Mouse (Mus musculus) cerebellum, postnatal 4 days (tissue): ENCODE measurements around the gene Eps8.

Experiments
- DNase-seq, 2 experiments: peaks; one replicate each; pipeline ENCODE4 v3.0.0; 2022; ENCODE audit warnings: low spot score in 2 of 2, mixed read lengths in 1 of 2

The Eps8 gene

DNA sequence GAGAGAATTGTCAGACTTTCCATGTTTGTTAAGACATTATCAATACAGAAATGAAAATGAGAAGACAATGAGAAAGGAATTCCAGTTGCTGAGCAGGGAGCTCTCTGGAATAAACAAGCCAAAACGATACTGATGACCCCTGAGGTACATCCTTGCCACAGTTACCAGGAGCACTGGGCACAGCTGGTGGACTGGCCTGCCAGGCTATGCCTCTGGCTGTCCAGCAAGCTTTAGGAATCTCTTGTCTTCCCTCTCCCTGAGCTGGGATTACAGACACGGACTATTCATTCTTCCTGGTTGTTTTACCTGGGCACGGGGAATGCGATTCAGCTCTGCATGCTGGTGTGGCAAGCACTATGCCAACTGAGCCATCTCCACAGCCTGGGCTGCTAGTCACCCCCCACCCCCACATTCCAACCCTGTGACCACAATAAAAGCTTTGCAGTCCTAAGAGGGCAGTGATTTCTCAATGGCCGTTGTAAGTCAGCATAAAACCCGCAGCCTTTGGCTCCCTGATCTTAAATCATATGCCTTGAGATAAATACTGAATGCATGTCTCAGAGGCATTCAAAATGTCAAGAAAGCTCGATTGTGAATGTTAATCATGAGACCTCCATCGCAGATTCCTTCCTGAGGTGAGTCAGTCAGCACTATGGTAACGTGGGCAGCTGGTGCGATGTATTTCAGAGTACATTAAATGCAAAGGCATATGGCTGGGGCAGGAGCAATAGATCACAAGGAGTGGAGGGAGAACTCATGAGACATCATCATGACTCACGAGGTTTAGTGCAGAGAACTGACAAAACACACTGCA lies 134.9 kb downstream of the Eps8 start:
- no peak for DNase-seq

DNA sequence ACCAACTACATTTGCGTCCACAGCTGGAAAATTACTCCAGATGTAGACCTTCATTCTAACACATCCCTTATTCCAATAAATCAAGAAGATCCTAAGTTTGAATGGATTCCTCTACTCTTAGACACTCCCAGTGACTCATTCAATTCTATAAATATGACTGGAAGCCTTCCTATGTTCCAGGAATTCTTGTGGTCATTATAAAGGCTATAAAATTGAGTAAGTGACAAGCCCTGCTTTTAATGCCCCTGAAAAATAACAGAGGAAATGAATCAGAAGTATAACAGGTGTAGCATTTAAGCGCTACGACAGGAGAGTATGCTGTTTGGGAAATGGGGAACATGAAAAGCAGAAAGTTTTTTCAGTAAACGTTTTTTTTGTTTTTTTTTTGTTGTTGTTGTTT lies 139.8 kb downstream of the Eps8 start:
- DNase-seq = no peak

DNA sequence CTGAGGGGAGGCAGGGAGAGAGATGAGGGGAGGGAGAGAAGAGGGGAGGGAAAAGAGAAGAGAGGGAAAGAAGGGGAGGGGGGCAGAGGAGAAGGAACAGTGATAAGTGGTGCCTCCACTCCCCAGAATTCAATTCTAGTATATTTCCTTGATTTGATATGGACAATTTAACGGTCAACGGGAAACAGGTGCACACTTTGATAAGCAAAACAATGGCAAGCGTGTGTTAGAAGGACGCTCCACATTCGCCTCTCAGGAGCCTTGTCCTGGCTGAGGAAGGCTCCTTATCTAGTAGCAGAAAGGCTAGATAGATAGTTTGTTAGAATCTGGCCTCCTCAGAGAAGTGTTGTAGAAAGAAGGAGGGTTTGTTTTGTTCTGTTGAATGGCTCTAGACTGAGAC lies 141.9 kb downstream of the Eps8 start:
- no peak for DNase-seq

DNA sequence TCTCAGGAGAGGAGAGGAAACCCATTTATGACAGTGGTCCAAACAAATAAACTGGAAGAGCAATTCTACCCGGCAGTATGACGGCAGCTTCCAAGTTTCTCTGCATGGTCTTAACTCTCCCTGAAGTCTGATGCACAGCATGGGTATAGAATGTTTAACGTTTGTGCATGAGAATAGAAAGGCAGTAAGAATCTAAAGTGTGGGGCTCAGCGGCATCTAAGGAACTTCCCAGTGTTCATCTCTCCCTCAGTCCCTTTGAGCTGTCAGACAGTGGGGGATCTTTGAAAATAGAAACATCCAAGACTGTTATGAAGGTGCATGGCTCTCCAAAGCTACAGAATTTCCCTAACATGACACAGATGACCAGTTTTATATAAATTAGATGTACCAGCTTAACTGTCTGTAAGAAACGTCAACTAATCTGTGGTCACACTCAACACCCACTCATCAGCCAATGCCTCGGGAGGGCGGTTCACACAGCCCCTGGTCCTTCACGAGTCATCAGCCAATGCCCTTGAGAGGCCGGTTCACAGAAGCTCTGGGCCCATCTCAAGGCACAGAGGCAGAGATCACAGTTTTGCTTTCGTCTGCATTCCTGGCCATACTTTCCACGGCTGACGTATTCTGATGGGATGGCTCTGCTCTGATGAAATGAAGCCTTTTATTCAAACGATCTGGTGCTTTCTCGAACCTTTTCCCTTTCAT lies 145.2 kb downstream of the Eps8 start:
- peak in 1 of 2 experiments; percentile 10 for DNase-seq

DNA sequence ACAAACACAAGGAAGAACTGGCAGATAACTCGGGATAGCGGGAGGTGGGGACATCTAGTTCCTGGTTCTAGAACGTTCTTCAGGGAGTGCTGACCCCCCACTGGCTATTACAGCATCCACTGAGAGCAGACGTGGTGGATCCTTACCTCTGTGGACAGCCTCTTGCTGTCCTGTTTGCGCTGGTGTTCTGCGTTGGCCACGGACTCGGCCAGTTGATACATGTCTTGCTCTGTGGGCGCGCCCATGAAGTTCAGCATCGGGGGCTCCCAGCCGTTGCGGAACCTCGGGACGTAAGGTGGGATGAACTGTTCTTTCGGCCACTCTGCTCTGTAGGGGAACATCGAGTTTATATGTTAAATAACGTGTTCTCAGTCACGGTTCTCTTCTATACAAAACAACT lies 145.7 kb downstream of the Eps8 start:
- no peak for DNase-seq

DNA sequence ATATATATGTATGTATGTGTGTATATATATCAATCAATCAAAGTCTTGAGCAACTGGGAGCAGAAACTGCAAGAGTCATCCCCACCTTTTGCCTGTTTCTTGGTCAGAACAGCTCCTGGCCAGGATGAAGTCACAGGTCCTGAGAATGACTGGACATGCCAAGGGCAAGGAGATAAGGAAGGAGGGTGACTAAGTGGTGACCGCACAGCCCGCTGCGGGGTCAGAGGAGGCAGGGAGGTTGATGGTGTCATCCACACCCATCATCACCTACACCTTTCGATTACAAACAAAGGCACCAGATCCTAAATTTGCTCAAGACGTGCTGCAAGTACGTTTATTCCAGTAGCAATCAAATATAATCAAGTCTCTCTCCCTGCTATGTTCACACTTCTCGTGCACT lies 148.1 kb downstream of the Eps8 start:
- no peak for DNase-seq

DNA sequence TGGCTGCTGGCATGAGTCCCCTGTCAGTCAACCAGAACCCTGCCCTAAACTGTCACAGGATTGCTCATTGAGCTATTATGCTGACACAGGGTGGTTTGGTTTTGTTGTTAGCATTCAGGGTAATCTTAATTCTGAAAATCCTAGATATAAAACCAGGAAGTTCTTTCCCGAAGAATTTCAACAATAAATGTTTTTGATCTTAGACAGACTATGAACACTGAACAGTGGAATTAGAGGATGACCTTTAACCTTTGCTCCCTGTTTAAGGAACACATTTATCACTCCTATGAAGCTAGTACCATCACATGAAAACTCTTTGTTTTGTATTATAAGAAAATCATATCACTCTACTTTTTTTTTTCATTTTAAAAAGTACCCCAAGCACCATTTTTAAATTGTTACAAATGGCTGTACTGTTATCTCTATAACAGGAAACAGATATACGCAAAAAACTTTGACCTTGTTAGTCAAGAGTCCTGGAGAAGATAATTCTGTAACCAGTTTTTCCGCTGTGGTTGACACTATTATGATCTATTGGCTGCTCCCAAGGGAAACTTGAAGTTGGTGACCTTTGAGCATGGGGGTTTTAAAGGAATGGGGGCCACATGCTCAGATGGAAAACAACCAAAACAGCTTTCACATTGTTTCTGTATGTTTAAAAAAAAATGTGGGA lies 149.0 kb downstream of the Eps8 start:
- no peak for DNase-seq

DNA sequence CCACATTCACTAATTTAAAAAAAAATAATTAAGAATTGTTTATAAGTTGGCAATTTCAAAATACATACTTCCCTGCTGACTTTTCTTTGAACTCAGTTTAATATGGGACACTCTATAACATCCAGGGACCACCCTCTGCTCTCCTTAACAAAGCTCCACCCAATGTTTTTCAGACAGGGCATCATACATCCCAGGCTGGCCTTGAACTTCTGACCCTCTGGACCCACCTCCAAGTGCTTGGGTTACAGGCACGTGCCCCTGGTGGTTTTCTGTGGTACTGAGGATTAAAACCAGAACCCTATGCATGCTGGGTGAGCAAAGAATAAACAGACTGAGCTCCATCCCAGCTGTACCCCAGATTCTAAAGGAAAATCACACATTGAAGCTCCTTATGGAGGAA lies 150.6 kb downstream of the Eps8 start:
- no peak for DNase-seq

DNA sequence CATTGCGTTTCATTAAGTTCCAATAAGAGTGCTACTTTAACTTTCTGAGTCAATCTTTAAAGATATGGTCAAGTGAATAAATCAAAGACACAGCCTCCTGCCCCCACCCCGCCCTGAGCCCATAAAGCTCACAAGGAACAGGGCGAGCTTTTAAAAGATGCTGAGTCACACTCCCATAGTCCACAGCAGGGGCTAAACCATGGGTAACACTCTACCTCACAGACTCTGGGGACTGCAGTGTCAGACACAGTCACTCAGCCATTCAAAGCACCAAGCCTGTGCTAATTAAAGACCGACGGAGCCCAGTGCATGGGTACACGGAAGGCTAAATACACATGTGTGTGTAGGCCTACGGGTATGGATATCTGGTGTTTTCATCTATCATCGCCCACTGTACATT lies 151.2 kb downstream of the Eps8 start:
- peak in 1 of 2 experiments; percentile 8 for DNase-seq

DNA sequence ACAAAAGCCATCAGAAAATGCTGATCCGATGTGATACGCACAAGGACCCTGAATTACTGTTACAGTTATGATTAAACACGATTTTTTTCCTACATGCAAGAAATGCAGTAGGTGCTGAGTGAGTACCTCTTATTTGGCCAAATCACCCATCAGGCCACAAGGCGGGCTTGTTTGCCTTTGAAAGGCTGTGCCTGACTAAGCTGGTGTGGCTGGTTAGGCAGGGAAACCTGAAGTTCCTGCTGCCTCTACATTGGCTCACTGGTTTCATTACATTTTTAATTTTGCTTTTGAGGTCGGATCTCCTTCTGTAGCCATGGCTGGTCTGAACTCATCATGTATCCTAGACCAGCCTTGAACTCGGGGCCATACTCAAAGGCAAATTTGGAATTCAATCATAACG lies 151.7 kb downstream of the Eps8 start:
- no peak for DNase-seq

DNA sequence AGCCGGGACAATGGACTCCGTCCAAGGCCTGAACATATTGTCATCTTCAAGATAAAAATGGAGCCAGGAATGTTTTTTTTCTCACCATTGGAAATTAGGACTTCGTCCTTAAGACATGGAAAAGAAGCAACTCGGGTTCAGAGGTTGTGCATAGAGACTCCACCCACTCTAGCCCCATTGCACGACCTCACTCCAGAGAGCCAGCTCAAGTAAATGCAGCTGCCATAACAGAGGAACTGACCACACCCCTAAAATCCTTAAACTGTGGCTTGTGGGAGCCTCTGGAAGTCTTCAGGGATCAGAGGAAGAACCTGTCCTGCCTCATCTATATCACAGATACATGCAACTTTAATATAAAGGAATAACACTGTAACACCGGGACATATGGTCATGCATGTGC lies 155.9 kb downstream of the Eps8 start:
- peak in 1 of 2 experiments; percentile 4 for DNase-seq

DNA sequence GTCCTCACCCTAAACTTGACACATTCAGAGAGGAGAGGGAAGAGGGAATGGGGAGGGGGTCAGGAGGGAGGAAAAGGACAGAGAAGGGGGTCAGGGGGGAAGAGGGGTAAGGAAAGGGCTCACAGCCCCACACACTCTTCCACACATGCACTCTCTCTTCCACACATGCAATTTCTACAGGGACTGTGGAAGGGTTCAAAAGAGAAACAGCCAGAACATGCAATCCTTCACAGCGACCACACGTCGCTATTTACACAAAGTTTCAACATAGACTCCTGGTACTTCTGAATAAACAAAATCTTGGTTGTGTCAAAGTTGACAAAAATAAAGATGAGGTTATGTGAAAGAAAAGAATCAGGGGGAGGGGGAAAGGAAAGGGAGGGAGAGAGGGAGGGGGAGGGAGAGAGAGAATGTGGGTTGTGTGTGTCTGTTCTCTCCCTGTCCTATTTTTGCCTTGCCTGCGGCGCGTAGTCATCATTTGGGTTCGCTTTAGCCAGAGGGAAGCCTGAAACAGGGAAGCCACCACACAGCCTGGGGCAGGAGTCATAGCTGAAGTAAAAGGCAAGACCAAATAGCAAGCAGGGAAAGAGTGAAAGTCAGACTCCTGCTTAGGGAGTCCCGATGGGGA lies 157.4 kb downstream of the Eps8 start:
- no peak for DNase-seq

DNA sequence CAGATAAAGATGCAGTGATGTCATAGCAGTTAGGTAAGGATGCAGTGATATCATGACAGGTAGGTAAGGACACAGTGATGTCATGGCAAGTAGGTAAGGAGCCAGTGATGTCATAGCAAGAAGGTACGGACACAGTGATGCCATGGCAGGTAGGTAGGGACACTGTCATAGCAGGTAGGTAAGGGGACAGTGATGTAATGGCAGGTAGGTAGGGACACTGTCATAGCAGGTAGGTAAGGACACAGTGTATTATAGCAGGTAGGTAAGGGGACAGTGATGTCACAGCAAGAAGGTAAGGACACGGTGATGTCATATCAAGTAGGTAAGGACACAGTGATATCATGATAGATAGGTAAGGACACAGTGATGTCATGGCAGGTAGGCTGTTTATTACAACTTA lies 158.1 kb downstream of the Eps8 start:
- no peak for DNase-seq

DNA sequence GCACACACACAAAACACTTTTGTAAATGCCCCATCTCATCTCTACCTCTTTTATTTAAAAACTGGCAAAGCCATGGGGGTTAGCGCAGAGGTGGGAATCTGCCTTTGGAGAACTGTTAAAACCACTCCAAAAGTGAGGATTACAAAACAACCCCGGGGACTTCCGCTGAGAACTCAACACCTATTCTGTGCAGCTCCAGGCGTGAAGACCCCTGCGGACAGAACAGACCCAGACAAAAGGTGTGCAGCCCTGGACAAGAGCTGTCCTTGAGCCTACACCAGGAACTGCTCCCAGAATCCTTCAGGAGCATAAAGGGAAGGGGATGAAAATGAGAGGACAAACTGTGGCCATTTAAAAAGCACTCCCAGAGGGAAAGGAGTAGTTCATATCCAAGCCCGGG lies 159.4 kb downstream of the Eps8 start:
- DNase-seq = peak in 1 of 2 experiments; percentile 10

DNA sequence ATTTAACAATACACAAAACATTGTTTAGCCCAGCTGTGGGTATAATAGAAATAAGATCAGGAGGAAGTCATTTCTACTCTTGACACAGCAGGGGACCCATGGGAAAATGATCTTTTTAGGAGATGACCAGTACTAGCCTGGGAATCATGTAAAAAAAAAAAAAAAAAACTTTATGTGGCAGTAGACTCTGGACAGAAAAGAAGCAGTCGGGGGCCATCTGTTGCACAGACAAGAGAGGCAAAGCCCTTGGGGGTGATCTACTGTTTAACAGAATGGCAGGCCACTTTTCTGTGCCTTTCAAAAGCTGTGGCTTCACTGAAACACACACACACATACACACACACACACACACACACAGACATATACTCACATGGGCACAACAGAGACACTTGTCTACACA lies 159.9 kb downstream of the Eps8 start:
- peak in 1 of 2 experiments; percentile 6 for DNase-seq

DNA sequence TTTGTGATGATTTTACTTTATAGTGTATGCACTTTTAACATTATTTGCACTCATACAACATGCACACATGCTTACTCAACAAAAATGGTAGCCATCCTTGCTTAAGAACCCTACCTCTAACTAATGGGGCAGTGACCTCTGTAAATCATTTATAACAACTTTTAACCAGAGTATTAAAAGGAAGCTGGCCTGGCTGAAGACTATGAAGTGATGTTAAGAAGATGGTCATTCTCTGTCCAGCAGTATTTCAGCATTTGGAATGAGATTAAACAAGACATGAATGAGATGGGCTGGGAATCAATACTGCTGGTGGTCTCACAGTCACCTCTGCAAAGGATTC lies 160.6 kb downstream of the Eps8 start:
- DNase-seq = no peak

DNA sequence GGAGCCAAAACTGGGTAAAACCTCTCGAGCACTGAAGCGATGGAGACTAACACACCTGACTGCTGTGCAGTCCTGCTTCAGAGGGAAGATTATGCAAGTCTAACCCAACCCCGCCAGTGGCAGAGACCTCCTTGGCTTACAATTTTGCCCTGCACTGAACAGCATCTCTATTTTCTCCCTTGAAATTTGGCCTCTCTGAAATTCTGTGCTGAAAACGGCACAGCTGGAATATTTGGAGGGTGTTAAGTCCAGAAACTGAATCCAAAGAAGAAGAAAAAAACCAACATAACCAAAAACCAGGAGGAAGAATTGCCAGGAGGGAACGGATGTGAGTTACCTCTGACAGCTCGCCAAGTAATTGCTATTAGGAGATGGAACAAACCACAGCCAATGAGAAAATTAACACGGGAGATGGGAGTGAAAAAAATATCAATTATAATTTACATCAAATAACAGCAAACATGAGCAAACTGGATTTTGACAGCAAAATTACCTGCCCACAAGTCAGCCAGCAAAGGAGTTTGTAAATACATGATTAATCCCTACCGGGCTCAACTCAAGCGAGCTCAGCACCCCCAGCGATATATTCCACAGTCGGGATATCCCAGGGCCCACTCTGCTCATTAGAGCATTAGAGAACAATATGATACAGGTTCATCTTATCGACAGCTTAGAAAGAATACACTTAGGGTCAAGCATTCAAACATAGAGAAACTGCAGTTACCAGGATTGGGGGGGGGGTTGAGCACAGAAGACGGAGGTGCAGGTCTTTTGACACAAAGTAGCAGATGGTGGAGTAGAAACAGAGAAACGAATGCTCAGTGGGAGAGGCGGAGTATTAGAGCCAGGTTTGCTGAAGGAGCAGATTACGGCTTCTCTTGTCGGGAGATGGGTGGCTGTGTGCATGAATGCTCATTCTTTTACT lies 161.2 kb downstream of the Eps8 start:
- DNase-seq = peak in 1 of 2 experiments; percentile 3

DNA sequence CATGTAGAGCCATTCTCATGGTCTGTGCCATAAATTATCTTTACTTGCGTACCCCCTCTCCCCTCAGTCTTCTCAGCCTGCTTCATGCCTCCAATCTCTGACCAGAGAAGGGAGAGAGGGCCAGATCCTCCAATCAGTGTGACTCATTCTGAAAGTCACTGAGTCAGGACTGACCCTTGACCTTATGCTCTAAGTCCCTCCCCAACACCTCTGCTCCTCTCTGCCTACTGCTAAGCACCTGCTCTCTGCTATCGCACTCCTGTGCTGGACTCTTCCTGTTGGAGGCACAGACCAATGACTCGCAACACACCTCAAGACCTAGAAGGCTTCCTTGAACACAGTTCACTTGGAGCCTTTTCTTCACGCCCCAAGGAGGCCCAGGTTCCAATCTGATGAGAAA lies 162.1 kb downstream of the Eps8 start:
- DNase-seq = no peak

DNA sequence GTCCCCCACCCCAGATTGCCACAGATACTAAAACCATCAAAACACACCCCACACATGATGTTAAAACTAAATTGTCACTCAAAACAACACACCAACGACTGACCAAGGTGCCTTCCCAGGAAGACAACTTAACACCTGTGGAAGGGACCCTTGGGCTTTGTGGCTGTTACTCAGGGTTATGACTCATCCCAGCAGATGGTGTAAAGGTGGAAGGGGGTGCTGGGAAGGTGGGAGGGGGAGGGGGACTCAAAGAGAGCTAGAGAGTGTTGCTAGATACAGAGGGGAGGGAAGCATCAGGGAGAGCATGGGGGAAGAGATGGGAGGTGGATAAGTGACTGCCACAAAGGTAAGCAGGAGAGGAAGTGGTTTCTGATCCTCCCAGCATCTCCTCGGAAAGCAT lies 163.0 kb downstream of the Eps8 start:
- no peak for DNase-seq

DNA sequence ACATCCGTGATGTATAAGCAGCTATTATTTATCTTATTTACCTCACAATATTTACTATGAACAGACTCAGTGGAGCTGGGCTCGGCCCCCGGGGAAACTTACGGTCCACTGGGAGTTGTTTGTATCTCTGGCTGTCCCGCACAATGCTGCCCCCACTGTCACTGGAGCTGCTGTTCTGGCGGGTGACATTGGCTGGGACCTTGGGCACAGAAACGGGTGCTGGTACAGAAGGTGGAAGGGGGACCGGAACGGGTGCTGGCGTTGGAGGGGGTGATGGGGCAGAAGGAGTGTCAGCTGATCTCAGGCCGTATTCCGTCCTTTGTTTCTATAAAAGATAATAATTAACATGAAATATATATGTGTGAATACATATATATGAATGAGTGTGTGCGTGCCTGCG lies 164.6 kb downstream of the Eps8 start:
- DNase-seq = peak in 1 of 2 experiments; percentile 6

DNA sequence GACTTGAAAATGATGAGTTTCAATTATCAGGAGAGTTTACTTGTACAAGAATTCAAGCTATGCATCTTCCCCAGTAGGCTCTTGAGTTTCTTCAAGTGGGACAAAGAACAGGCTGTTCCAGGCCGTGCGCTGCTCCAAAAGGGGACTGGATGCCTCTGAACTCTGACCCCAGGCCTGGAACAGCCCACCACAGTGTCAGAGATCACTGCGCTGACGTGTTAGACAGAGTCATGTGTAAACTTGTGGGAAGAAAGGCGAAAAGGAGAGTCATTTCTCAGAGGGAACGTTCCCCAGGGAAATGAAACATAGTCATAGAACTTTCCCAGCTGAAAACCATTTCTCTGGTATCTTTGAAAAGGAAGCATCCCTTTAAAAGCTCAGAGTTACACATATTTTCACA lies 167.2 kb downstream of the Eps8 start:
- DNase-seq = peak in 1 of 2 experiments; percentile 5
